Mouse (Mus musculus) mature B cell (primary cell): ENCODE results near the gene Csad.
"Not testable (repeated sequence)": the region's sequence is repeated elsewhere in the genome, so short reads cannot be mapped to it uniquely, and the experiment has no call there.

Source experiments
- in situ Hi-C: fragments of 300-500 bp; cut with MboI; formaldehyde crosslinking; loops from 2 replicates; pipeline ENCODE4 v1.14.3; 2019

The Csad gene

GRCm38 (mm10) chr15:102235371-102236027 is 31.0 kb upstream of the Csad start:
- in situ Hi-C loops, result loop anchor here (10.0 kb wide), 1 partner anchor 79 kb away; no protein-coding TSS in a partner anchor

- in situ Hi-C loops, result loop anchor here (10.0 kb wide), 1 partner anchor 81 kb away; no protein-coding TSS in a partner anchor
Measured at GRCm38 (mm10) chr15:102233896-102234295, 29.4 kb upstream of the Csad start.

DNA sequence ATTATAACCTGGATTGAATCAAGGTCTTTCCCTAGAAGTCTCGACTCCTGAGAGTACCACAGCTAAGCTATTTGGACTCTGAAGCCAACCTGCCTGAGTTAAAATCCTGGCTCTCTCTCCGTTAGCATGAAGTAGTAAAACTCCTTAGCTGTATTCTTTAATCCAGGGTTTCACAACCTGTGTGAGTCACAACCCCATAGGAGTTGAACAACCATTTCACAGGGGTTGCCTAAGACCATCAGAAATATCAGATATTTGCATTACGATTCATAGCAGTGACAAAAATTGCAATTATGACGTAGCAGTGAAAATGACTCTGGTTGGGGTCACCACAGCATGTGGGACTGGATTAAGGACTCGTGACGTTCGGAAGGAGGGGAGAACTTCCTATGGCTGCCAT is 28.2 kb upstream of the Csad start:
- in situ Hi-C loops, result loop anchor here (10.0 kb wide), 1 partner anchor 82 kb away; no protein-coding TSS in a partner anchor

DNA sequence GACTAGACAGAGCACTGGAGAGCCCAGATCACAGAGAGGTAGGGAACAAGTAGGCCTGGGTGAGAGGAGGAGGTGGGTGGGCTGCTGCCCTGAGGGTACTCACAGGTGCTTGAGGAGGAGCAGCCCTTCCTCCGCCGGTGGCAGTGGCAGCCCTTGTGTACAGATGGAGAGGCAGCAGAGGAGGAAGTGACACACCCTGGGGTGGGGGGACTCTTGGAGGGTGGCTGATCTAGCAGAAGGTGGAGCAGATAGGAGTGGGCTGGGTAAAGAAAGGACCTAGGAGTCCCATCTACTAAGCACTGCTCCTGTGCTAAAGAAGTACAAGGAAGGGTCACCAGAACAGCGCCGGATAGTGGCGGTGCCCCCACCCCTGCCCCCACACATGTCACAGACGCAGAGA is 27.2 kb upstream of the Csad start, which contains the start of gene Itgb7:
Itgb7 (minus strand) TSS at position 197 of the 400 bp plus-strand sequence.
- in situ Hi-C loops, result loop anchor here (10.0 kb wide), 1 partner anchor 83 kb away; no protein-coding TSS in a partner anchor

GRCm38 (mm10) chr15:102230408-102231321 is 26.1 kb upstream of the Csad start:
- in situ Hi-C loops, result loop anchor here (10.0 kb wide), 1 partner anchor 84 kb away; no protein-coding TSS in a partner anchor

- in situ Hi-C loops, result not testable (repeated sequence)
Measured at GRCm38 (mm10) chr15:102225619-102226018, 21.1 kb upstream of the Csad start.

GRCm38 (mm10) chr15:102224992-102225617 is 20.6 kb upstream of the Csad start:
- in situ Hi-C loops, result loop anchor here (5.0 kb wide), 1 partner anchor 48 kb away; no protein-coding TSS in a partner anchor

DNA sequence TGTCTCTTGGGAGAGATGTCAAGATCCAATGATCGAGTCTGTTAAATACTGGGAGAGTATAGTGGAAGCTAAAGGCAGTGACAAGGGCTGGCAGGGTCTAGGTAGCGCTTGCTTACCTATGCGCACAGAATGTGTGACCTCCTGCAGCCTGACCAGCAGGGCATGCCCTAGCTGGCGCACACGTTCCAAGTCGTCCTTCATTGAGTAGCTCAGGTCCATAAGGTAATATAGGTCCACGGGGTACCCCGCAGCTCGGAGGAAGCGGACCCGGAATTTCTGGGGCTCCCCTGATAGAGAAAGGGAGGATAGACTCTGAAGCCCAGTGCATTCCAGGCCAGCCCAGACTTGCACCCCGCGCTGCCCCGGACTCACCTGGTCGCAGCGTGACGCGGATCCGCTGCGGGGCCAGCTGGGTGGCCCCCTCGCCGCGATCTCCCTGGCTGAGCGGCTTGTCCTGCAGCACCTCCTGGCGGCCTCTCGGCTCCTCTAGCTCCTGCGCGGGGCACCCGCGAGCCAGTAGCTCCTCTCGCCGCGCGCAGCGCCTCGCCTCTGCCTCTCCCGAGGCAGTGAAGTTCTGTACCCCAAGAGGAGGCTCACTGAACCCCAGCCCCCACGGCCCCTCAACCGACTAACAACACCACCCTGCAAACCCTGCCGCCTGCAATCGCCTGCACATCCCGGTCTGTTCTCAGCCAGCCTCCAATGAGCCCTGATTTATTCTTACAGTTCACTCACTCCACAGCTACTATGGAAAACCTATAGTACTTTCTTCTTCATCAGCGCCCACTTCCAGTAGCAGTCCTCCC is 19.9 kb upstream of the Csad start:
- in situ Hi-C loops, result loop anchor here (5.0 kb wide), 1 partner anchor 47 kb away; no protein-coding TSS in a partner anchor

- in situ Hi-C loops, result loop anchor here (5.0 kb wide), 1 partner anchor 45 kb away; no protein-coding TSS in a partner anchor
Measured at GRCm38 (mm10) chr15:102222386-102222785, 17.9 kb upstream of the Csad start.

GRCm38 (mm10) chr15:102217325-102217724 is 12.8 kb upstream of the Csad start:
- in situ Hi-C loops, result no loop called here

- in situ Hi-C loops, result no loop called here
Measured at GRCm38 (mm10) chr15:102216459-102217228, 12.1 kb upstream of the Csad start.

DNA sequence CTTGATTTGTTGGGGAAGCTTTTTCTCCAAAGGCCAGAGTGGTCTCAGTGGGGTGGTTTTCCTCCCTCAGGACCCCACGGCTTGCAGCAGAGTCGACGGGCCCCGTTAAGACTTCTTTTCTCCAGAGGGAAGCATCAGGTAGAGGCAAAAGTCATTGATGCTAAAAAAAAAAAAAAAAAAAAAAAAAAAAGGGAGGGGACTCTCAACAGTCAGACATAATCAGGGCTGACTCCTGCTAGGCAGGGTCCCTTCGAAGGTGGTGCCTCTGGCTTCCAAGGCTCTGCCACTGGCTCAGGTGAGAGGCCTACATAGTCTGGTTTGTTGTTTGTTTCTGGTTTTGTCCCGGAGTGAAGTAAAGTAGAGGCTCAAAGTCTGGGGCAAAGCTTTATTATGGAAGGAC is 11.1 kb upstream of the Csad start:
- in situ Hi-C loops, result no loop called here

DNA sequence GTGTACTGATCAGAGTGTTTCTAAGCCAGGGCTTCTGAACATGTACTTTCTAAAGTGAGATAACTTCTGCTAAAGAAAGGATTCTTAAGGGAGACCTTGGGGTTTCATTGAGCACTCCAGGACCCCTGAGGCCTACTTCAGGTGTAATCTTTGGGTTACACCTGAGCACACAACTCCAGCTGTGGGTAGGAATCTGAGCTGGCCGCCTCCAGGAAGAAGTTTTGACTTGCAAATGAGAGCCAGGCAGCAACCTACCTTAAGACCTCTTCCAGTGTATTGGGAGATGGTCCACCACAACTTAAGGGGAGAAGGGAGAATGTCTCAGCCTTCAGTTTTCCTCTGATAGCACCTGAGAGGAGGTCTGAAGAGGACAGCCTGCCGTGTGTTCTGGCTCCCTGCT is 9.6 kb upstream of the Csad start:
- in situ Hi-C loops, result no loop called here

- in situ Hi-C loops, result no loop called here
Measured at GRCm38 (mm10) chr15:102211895-102212294, 7.4 kb upstream of the Csad start.

- in situ Hi-C loops, result no loop called here
Measured at GRCm38 (mm10) chr15:102210816-102211215, 6.3 kb upstream of the Csad start.

- in situ Hi-C loops, result no loop called here
Measured at GRCm38 (mm10) chr15:102209114-102209513, 4.6 kb upstream of the Csad start.

- in situ Hi-C loops, result no loop called here
Measured at GRCm38 (mm10) chr15:102208092-102208561, 3.6 kb upstream of the Csad start.

- in situ Hi-C loops, result no loop called here
Measured at GRCm38 (mm10) chr15:102207351-102207750, 2.8 kb upstream of the Csad start.

GRCm38 (mm10) chr15:102205779-102206178 is 1.3 kb upstream of the Csad start:
- in situ Hi-C loops, result no loop called here

GRCm38 (mm10) chr15:102203835-102204381 is 616 bp downstream of the Csad start:
- in situ Hi-C loops, result no loop called here
